Mouse (Mus musculus) MEL (cell line): ENCODE data around the gene Ppa1. TPM values are rescaled to one million over a fixed set of nuclear protein-coding genes. Genes with fewer than 3 reads are reported as not detected.

Experiments used
- DNase-seq: peaks from one replicate; pipeline ENCODE4 v3.0.0; 2011; ENCODE audit warnings: low read depth, low spot score
- H3K27ac ChIP-seq: 2 replicates; pipeline ENCODE4 v1.5.1; 2012; ENCODE audit warnings: low read depth, mild to moderate bottlenecking, control low read depth, low read length, moderate library complexity; ENCODE audit not compliant: control insufficient read depth
- H3K27me3 ChIP-seq, 2 experiments: fragments of 150-350 bp in 1 of 2; sonication (generic) in 1 of 2; 2 replicates each; pipeline ENCODE4 v1.6.1; 2012; ENCODE audit warnings: low read length in 2 of 2, mild to moderate bottlenecking in 2 of 2, improper control_type of control experiment in 1 of 2, moderate library complexity in 1 of 2; ENCODE audit not compliant: insufficient read depth in 2 of 2, control insufficient read depth in 1 of 2
- H3K36me3 ChIP-seq, 2 experiments: 2 replicates each; pipeline ENCODE4 v1.6.1; 2012 to 2014; ENCODE audit warnings: low read length in 2 of 2, improper control_type of control experiment in 1 of 2, inconsistent platforms in 1 of 2, mild to moderate bottlenecking in 1 of 2; ENCODE audit not compliant: insufficient read depth in 2 of 2, control insufficient read depth in 1 of 2
- H3K4me1 ChIP-seq, 2 experiments: fragments of 150-350 bp in 1 of 2; sonication (generic) in 1 of 2; 2 replicates each; pipeline ENCODE4 v1.6.1; 2012; ENCODE audit warnings: low read length in 2 of 2, improper control_type of control experiment in 1 of 2, mild to moderate bottlenecking in 1 of 2; ENCODE audit not compliant: insufficient read depth in 2 of 2, control insufficient read depth in 1 of 2
- H3K4me3 ChIP-seq, 2 experiments: fragments of 150-350 bp in 1 of 2; sonication (generic) in 1 of 2; 2 replicates each; pipeline ENCODE4 v1.5.1; 2012; ENCODE audit warnings: low read depth in 2 of 2, low read length in 2 of 2, mild to moderate bottlenecking in 2 of 2, moderate library complexity in 2 of 2, control low read depth in 1 of 2, improper control_type of control experiment in 1 of 2; ENCODE audit not compliant: control insufficient read depth in 1 of 2, insufficient read depth in 1 of 2
- H3K79me2 ChIP-seq: 2 replicates; pipeline ENCODE4 v1.6.1; 2012; ENCODE audit warnings: mild to moderate bottlenecking, low read length, moderate library complexity; ENCODE audit not compliant: control insufficient read depth, poor library complexity, insufficient read depth
- H3K9ac ChIP-seq: 2 replicates; pipeline ENCODE4 v1.6.1; 2012; ENCODE audit warnings: low read depth, mild to moderate bottlenecking, control low read depth, low read length, moderate library complexity; ENCODE audit not compliant: control insufficient read depth, poor library complexity, severe bottlenecking
- H3K9me3 ChIP-seq: fragments of 150-350 bp; sonication (generic); replicated peaks from 2 replicates; pipeline ENCODE4 v1.6.1; 2012; ENCODE audit warnings: mild to moderate bottlenecking, low read length, improper control_type of control experiment, moderate library complexity; ENCODE audit not compliant: insufficient read depth
- CHD1 ChIP-seq: IDR thresholded peaks from 2 replicates; pipeline ENCODE4 v1.6.1; 2012; ENCODE audit warnings: low read depth, mild to moderate bottlenecking, inconsistent platforms, low read length, improper control_type of control experiment
- CTCF ChIP-seq, 3 experiments: IDR thresholded peaks in 2 of 3; conservative IDR thresholded peaks in 1 of 3; 2 replicates each; pipeline ENCODE4 v1.5.1; 2011 to 2012; ENCODE audit warnings: low read length in 3 of 3, low read depth in 2 of 3, mild to moderate bottlenecking in 2 of 3, improper control_type of control experiment in 1 of 3, inconsistent platforms in 1 of 3, mixed read lengths in 1 of 3, moderate library complexity in 1 of 3; ENCODE audit not compliant: control insufficient read depth in 1 of 3, insufficient read depth in 1 of 3, poor library complexity in 1 of 3, severe bottlenecking in 1 of 3
- ELF1 ChIP-seq: IDR thresholded peaks from 2 replicates; pipeline ENCODE4 v1.6.1; 2014; ENCODE audit warnings: low read depth, mild to moderate bottlenecking, inconsistent platforms, low read length, improper control_type of control experiment, moderate library complexity
- EP300 ChIP-seq, 2 experiments: IDR thresholded peaks; 2 replicates each; pipeline ENCODE4 v1.6.1; 2011; ENCODE audit warnings: improper control_type of control experiment in 2 of 2, low read length in 2 of 2, low read depth in 1 of 2, mild to moderate bottlenecking in 1 of 2
- ETS1 ChIP-seq: IDR thresholded peaks from 2 replicates; pipeline ENCODE4 v1.6.1; 2012; ENCODE audit warnings: low read depth, mild to moderate bottlenecking, inconsistent platforms, low read length, improper control_type of control experiment, moderate library complexity
- HCFC1 ChIP-seq: IDR thresholded peaks from 2 replicates; pipeline ENCODE4 v1.6.1; 2012; ENCODE audit warnings: low read depth, mild to moderate bottlenecking, inconsistent platforms, low read length, improper control_type of control experiment, moderate library complexity
- JUND ChIP-seq: IDR thresholded peaks from 2 replicates; pipeline ENCODE4 v1.6.1; 2011; ENCODE audit warnings: low read depth, mild to moderate bottlenecking, improper control_type of control experiment, low read length
- MAFK ChIP-seq: IDR thresholded peaks from 2 replicates; pipeline ENCODE4 v1.6.1; 2011; ENCODE audit warnings: low read depth, mild to moderate bottlenecking, low read length, improper control_type of control experiment, borderline replicate concordance
- MEF2A ChIP-seq: IDR thresholded peaks from 2 replicates; pipeline ENCODE4 v1.6.1; 2014; ENCODE audit warnings: low read depth, mild to moderate bottlenecking, inconsistent platforms, low read length, improper control_type of control experiment; ENCODE audit not compliant: poor library complexity, insufficient replicate concordance, severe bottlenecking; ENCODE audit errors: extremely low read depth
- MYC ChIP-seq: IDR thresholded peaks from 2 replicates; pipeline ENCODE4 v1.6.1; 2011; ENCODE audit warnings: low read depth, mild to moderate bottlenecking, low read length, improper control_type of control experiment, moderate library complexity
- NELFE ChIP-seq: IDR thresholded peaks from 2 replicates; pipeline ENCODE4 v1.6.1; 2011; ENCODE audit warnings: low read depth, low read length, improper control_type of control experiment
- POLR2A ChIP-seq, 2 experiments: IDR thresholded peaks; 2 replicates each; pipeline ENCODE4 v1.6.1; 2011 to 2012; ENCODE audit warnings: low read length in 2 of 2, mild to moderate bottlenecking in 2 of 2, control low read depth in 1 of 2, improper control_type of control experiment in 1 of 2, low read depth in 1 of 2, moderate library complexity in 1 of 2; ENCODE audit not compliant: control insufficient read depth in 1 of 2, insufficient read depth in 1 of 2, poor library complexity in 1 of 2
- POLR2AphosphoS2 ChIP-seq: IDR thresholded peaks from 2 replicates; pipeline ENCODE4 v1.6.1; 2011; ENCODE audit warnings: low read length, improper control_type of control experiment
- RAD21 ChIP-seq: IDR thresholded peaks from 2 replicates; pipeline ENCODE4 v1.6.1; 2011; ENCODE audit warnings: mild to moderate bottlenecking, low read depth, low read length, improper control_type of control experiment
- RCOR1 ChIP-seq: IDR thresholded peaks from 2 replicates; pipeline ENCODE4 v1.6.1; 2012; ENCODE audit warnings: low read depth, mild to moderate bottlenecking, inconsistent platforms, low read length, improper control_type of control experiment
- SIN3A ChIP-seq: IDR thresholded peaks from 2 replicates; pipeline ENCODE4 v1.6.1; 2012; ENCODE audit warnings: low read length, improper control_type of control experiment, inconsistent platforms
- SMC3 ChIP-seq: IDR thresholded peaks from 2 replicates; pipeline ENCODE4 v1.6.1; 2011; ENCODE audit warnings: low read depth, low read length, improper control_type of control experiment
- TAL1 ChIP-seq: IDR thresholded peaks from 2 replicates; pipeline ENCODE4 v1.6.1; 2012; ENCODE audit warnings: mild to moderate bottlenecking, inconsistent platforms, low read length, moderate library complexity, mixed read lengths
- TBP ChIP-seq: IDR thresholded peaks from 2 replicates; pipeline ENCODE4 v1.8.0; 2011; ENCODE audit warnings: low read depth, low read length, improper control_type of control experiment
- TCF12 ChIP-seq: IDR thresholded peaks from 2 replicates; pipeline ENCODE4 v1.6.1; 2014; ENCODE audit warnings: low read depth, mild to moderate bottlenecking, inconsistent platforms, low read length, improper control_type of control experiment, moderate library complexity
- USF1 ChIP-seq: IDR thresholded peaks from 2 replicates; pipeline ENCODE4 v1.6.1; 2014; ENCODE audit warnings: low read depth, mild to moderate bottlenecking, inconsistent platforms, low read length, improper control_type of control experiment, moderate library complexity
- USF2 ChIP-seq, 2 experiments: IDR thresholded peaks; 2 replicates each; pipeline ENCODE4 v1.6.1; 2011 to 2012; ENCODE audit warnings: improper control_type of control experiment in 2 of 2, low read length in 2 of 2, borderline replicate concordance in 1 of 2, inconsistent platforms in 1 of 2, low read depth in 1 of 2, mild to moderate bottlenecking in 1 of 2; ENCODE audit not compliant: insufficient read depth in 1 of 2
- ZC3H11A ChIP-seq: IDR thresholded peaks from 2 replicates; pipeline ENCODE4 v1.6.1; 2012; ENCODE audit warnings: low read depth, mild to moderate bottlenecking, inconsistent platforms, low read length, improper control_type of control experiment
- ZKSCAN1 ChIP-seq: IDR thresholded peaks from 2 replicates; pipeline ENCODE4 v1.6.1; 2012; ENCODE audit warnings: low read depth, mild to moderate bottlenecking, inconsistent platforms, low read length, improper control_type of control experiment, moderate library complexity
- polyA plus RNA-seq, 2 experiments: library from polyadenylated mRNA; stranded (reverse) in 1 of 2; unstranded in 1 of 2; fragments of >175 nt in 1 of 2; fragments of >200 nt in 1 of 2; gene quantifications; 2 replicates each; pipeline versions ENCODE4 v1.2.1 to v1.2.4; 2012; ENCODE audit warnings: low replicate concordance in 2 of 2, low read depth in 1 of 2; ENCODE audit not compliant: insufficient read length in 2 of 2, insufficient read depth in 1 of 2, missing spikeins in 1 of 2
- total RNA-seq: library from RNA; depleted of rRNA; stranded (reverse); fragments of 300-350 nt; gene quantifications from 2 replicates; pipeline ENCODE4 v1.2.3, GENCODE M21; 2012

Ppa1 gene
- total and polyA plus RNA-seq, 3 experiments = 197 to 201 TPM; not detected in 1

- H3K27ac ChIP-seq = peak overlapping the region; percentile 82
- no peaks in the 10 kb centered on the region for H3K27me3 ChIP-seq
- H3K9me3 ChIP-seq = no peaks in the 10 kb centered on the region
- no peaks in the 10 kb centered on the region for H3K79me2 ChIP-seq
- H3K4me3 ChIP-seq = no peak overlapping the region
- peak; percentile 84 for DNase-seq
- peaks cover 22 to 32% of the 10 kb centered on the region in 2 experiments for H3K36me3 ChIP-seq
- no peak for TF ChIP-seq ELF1
- TF ChIP-seq RCOR1 = 0 out of 2 replicates have a peak, but pooled peaks have one; percentile 15
- no peak for TF ChIP-seq SMC3
- TF ChIP-seq RAD21 = no peak
- TF ChIP-seq JUND = no peak
- TF ChIP-seq USF2 (IDR thresholded peaks at IDR 0.05; ENCODE audit: borderline replicate concordance in 1 of 2, insufficient read depth in 1 of 2, low read depth in 1 of 2, low read length in 2 of 2) = no peak
- TF ChIP-seq ETS1 = peak; percentile 61; the same call in 1 of the 2 replicates
- no peak for TF ChIP-seq TAL1
- TF ChIP-seq CHD1 = no peak
- TF ChIP-seq TBP = no peak
- no peak for TF ChIP-seq USF1
- peak in 1 of 2 experiments; percentile 48; a peak in 1 of 4 replicates for TF ChIP-seq EP300 (IDR thresholded peaks at IDR 0.05; ENCODE audit: low read depth in 1 of 2, low read length in 2 of 2)
- no peak for TF ChIP-seq MAFK
- TF ChIP-seq NELFE = no peak
- no peak for TF ChIP-seq ZKSCAN1
- TF ChIP-seq POLR2A (IDR thresholded peaks at IDR 0.05; ENCODE audit: control insufficient read depth in 1 of 2, insufficient read depth in 1 of 2, low read depth in 1 of 2, low read length in 2 of 2, poor library complexity in 1 of 2) = 0 out of 4 replicates have a peak, but pooled peaks of 1 of the 2 experiments have one; percentile 28
- H3K9ac ChIP-seq = peak overlapping the region; percentile 6; the same call in 1 of the 2 replicates
- peaks cover 9 to 25% of the 10 kb centered on the region in 2 experiments for H3K4me1 ChIP-seq
These were observed 21.5 kb downstream of the Ppa1 start for GRCm38 (mm10) chr10:61669896-61670295.

- no peaks in the 10 kb centered on the region for H3K79me2 ChIP-seq
- no peak overlapping the region for H3K9ac ChIP-seq
- H3K36me3 ChIP-seq = peaks cover 22 to 26% of the 10 kb centered on the region in 2 experiments
- DNase-seq = peak; percentile 49
- H3K27me3 ChIP-seq = no peaks in the 10 kb centered on the region
- TF ChIP-seq CTCF (IDR thresholded peaks at IDR 0.05 in 2 of 3, conservative IDR thresholded peaks at IDR 0.05 in 1 of 3; ENCODE audit: control insufficient read depth in 1 of 3, insufficient read depth in 1 of 3, low read depth in 2 of 3, low read length in 3 of 3, poor library complexity in 1 of 3, severe bottlenecking in 1 of 3) = peak; percentile 19 to 55 (median 32); a peak in 5 of 6 replicates
- TF ChIP-seq JUND = no peak
- TF ChIP-seq MEF2A = no peak
- peak; percentile 39; the same call in 1 of the 2 replicates for TF ChIP-seq SIN3A
- no peak for TF ChIP-seq POLR2AphosphoS2
- TF ChIP-seq MYC = peak; percentile 74
- no peak for TF ChIP-seq TCF12
- TF ChIP-seq ZKSCAN1 = no peak
- no peak for TF ChIP-seq NELFE
- TF ChIP-seq HCFC1 = no peak
- TF ChIP-seq RAD21 = peak; percentile 18
- no peak for TF ChIP-seq USF1
- peak; percentile 30; the same call in 1 of the 2 replicates for TF ChIP-seq SMC3
- TF ChIP-seq ZC3H11A = no peak
- no peaks in the 10 kb centered on the region for H3K9me3 ChIP-seq
- peak overlapping the region; percentile 82 for H3K27ac ChIP-seq
- peaks cover 3 to 19% of the 10 kb centered on the region in 2 experiments; a peak in 3 of 4 replicates for H3K4me1 ChIP-seq
- H3K4me3 ChIP-seq = no peak overlapping the region
These were observed 22.4 kb downstream of the Ppa1 start for GRCm38 (mm10) chr10:61670758-61671157.
